In the genomic region with DNA sequence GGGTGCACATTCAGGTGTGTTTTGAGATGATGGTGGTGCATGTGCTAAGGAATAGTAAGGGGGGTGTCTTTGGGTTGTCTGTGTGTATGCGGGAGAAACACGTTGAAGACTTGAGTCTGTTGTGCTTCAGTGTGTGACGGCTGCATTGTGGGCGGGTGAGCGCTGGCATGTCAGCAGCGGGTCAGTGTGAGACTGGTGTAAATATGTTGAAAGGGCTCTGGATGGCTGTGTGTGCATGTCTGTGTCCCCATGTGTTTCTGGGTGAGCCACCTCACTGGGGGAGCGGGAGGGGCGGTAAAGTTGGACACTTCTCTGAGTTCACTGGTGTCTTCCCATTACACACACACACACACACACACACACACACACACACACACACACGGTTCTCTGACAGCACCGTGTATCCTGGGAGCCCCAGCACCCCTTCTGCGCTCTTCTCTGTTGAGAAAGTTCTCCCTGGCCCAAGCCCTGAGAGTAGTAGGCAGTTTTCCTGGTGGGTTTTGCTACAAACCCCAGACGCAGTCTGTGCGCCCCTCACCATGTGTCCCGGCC, we compare ENCODE assay signal across 8 mouse cellular contexts. TPM values are rescaled to one million over a fixed set of nuclear protein-coding genes. Genes with fewer than 3 reads are reported as not detected.
DNase-seq lines count a peak whose midpoint lies in the region; ATAC-seq and TF ChIP-seq lines count a peak whose summit lies in the region.

No protein-coding gene starts in this region.

- H3K9ac ChIP-seq in forebrain, embryonic 12.5 days = peak overlapping the region; percentile 82
- H3K9ac ChIP-seq in hindbrain, embryonic 14.5 days = peak overlapping the region; percentile 86
- peak overlapping the region; percentile 98 for H3K9ac ChIP-seq in liver, embryonic 14.5 days (replicated peaks)
- H3K9ac ChIP-seq in neural tube, embryonic 13.5 days = peak overlapping the region; percentile 93

- no peaks in the 10 kb centered on the region for H3K9me3 ChIP-seq in megakaryocyte, embryonic 14.5 days
- H3K9me3 ChIP-seq in forebrain, embryonic 12.5 days = no peaks in the 10 kb centered on the region
- H3K9me3 ChIP-seq in hindbrain, embryonic 14.5 days (ENCODE audit: control insufficient read depth, low read length) = no peaks in the 10 kb centered on the region
- no peaks in the 10 kb centered on the region for H3K9me3 ChIP-seq in liver, embryonic 14.5 days (ENCODE audit: control insufficient read depth, low read length)
- no peaks in the 10 kb centered on the region for H3K9me3 ChIP-seq in neural tube, embryonic 13.5 days

- DNase-seq in adrenal gland, postnatal 36 days = peak; percentile 31 to 46
- DNase-seq in hindbrain, embryonic 14.5 days (ENCODE audit: low spot score) = peak; percentile 42
- DNase-seq in liver, embryonic 14.5 days (ENCODE audit: low read depth in 3 of 3, low spot score in 3 of 3) = no peak
- no peak for DNase-seq in yolk sac, embryonic 10.5 days (ENCODE audit: low spot score)

- WGBS in forebrain, embryonic 12.5 days = 1% methylated on average over 14 of the region's 14 CpGs
- WGBS in hindbrain, embryonic 14.5 days = 0% methylated on average over 14 of the region's 14 CpGs
- WGBS in liver, embryonic 14.5 days (ENCODE audit: insufficient replicate concordance) = 2% methylated on average over 14 of the region's 14 CpGs
- WGBS in neural tube, embryonic 13.5 days = 2% methylated on average over 13 of the region's 14 CpGs

- no peak for ATAC-seq in megakaryocyte, adult 5-6 weeks (ENCODE audit: poor library complexity, severe bottlenecking)
- ATAC-seq in forebrain, embryonic 12.5 days (ENCODE audit: low FRiP score) = no peak
- no peak for ATAC-seq in hindbrain, embryonic 14.5 days (ENCODE audit: low FRiP score)
- ATAC-seq in liver, embryonic 14.5 days (ENCODE audit: insufficient read depth) = no peak
- no peak for ATAC-seq in neural tube, embryonic 13.5 days (ENCODE audit: low read depth)

- H3K4me1 ChIP-seq in megakaryocyte, embryonic 14.5 days = peaks cover 51% of the 10 kb centered on the region
- peaks cover 60% of the 10 kb centered on the region for H3K4me1 ChIP-seq in forebrain, embryonic 12.5 days
- H3K4me1 ChIP-seq in hindbrain, embryonic 14.5 days (replicated peaks; ENCODE audit: control insufficient read depth, insufficient read depth, low read length) = peaks cover 25% of the 10 kb centered on the region
- H3K4me1 ChIP-seq in liver, embryonic 14.5 days (replicated peaks; ENCODE audit: control insufficient read depth in 2 of 2, insufficient read depth in 2 of 2, low read length in 1 of 2) = peaks cover 44 to 45% of the 10 kb centered on the region in 2 experiments
- peaks cover 63% of the 10 kb centered on the region for H3K4me1 ChIP-seq in neural tube, embryonic 13.5 days (replicated peaks)

- no peaks in the 10 kb centered on the region for H3K27me3 ChIP-seq in megakaryocyte, embryonic 14.5 days (replicated peaks)
- H3K27me3 ChIP-seq in forebrain, embryonic 12.5 days = peaks cover 24% of the 10 kb centered on the region
- no peaks in the 10 kb centered on the region for H3K27me3 ChIP-seq in hindbrain, embryonic 14.5 days (ENCODE audit: control insufficient read depth, insufficient read depth, low read length)
- peaks cover 10% of the 10 kb centered on the region for H3K27me3 ChIP-seq in liver, embryonic 14.5 days (ENCODE audit: control insufficient read depth, insufficient read depth, low read length)
- no peaks in the 10 kb centered on the region for H3K27me3 ChIP-seq in neural tube, embryonic 13.5 days

- H3K4me2 ChIP-seq in forebrain, embryonic 12.5 days = peak overlapping the region; percentile 93
- H3K4me2 ChIP-seq in hindbrain, embryonic 14.5 days (replicated peaks) = peak overlapping the region; percentile 94
- H3K4me2 ChIP-seq in liver, embryonic 14.5 days (ENCODE audit: low read depth) = peak overlapping the region; percentile 99
- H3K4me2 ChIP-seq in neural tube, embryonic 13.5 days = peak overlapping the region; percentile 96

- peaks cover 53% of the 10 kb centered on the region for H3K36me3 ChIP-seq in megakaryocyte, embryonic 14.5 days (replicated peaks; ENCODE audit: low read length)
- no peaks in the 10 kb centered on the region for H3K36me3 ChIP-seq in forebrain, embryonic 12.5 days (replicated peaks)
- H3K36me3 ChIP-seq in hindbrain, embryonic 14.5 days (replicated peaks; ENCODE audit: control insufficient read depth, insufficient read depth) = no peaks in the 10 kb centered on the region
- no peaks in the 10 kb centered on the region; the same call in 1 of the 2 replicates for H3K36me3 ChIP-seq in liver, embryonic 14.5 days (replicated peaks; ENCODE audit: control insufficient read depth, insufficient read depth, low read depth)
- H3K36me3 ChIP-seq in neural tube, embryonic 13.5 days = peaks cover 2% of the 10 kb centered on the region; the same call in 1 of the 2 replicates

- peak overlapping the region; percentile 99 for H3K4me3 ChIP-seq in megakaryocyte, embryonic 14.5 days (replicated peaks)
- peak overlapping the region; percentile 58 for H3K4me3 ChIP-seq in forebrain, embryonic 12.5 days (replicated peaks)
- H3K4me3 ChIP-seq in hindbrain, embryonic 14.5 days (replicated peaks; ENCODE audit: low read length) = peak overlapping the region; percentile 63
- peak overlapping the region; percentile 89 to 92 for H3K4me3 ChIP-seq in liver, embryonic 14.5 days (ENCODE audit: insufficient read depth in 1 of 2, low read depth in 2 of 2, low read length in 2 of 2)
- peak overlapping the region; percentile 69 for H3K4me3 ChIP-seq in neural tube, embryonic 13.5 days

- H3K27ac ChIP-seq in forebrain, embryonic 12.5 days = peak overlapping the region; percentile 94
- H3K27ac ChIP-seq in hindbrain, embryonic 14.5 days = peak overlapping the region; percentile 76
- 0 out of 2 replicates have a peak overlapping the region, but pooled peaks have one; percentile 15 for H3K27ac ChIP-seq in liver, embryonic 14.5 days
- peak overlapping the region; percentile 97 for H3K27ac ChIP-seq in neural tube, embryonic 13.5 days (replicated peaks)

- TF ChIP-seq EP300 in liver, embryonic 14.5 days (IDR thresholded peaks at IDR 0.05; ENCODE audit: low read depth) = no peak

- no peak for TF ChIP-seq CTCF in liver, embryonic 14.5 days (IDR thresholded peaks at IDR 0.05; ENCODE audit: low read depth)

RNA-seq across cellular contexts. Expression of gene Bbc3, which starts 3.3 kb away (rescaled TPM):
- polyA plus RNA-seq in megakaryocyte, embryonic 14.5 days (2012; ENCODE audit: insufficient read depth, low replicate concordance) = 1,043 and 5,254 TPM in 2 replicates
- 1.5 and 3.3 TPM in 2 replicates for total RNA-seq in megakaryocyte, adult 5-6 weeks (2015)
- total RNA-seq in megakaryocyte, adult 5-6 weeks (2017) = 1.1 and 3.0 TPM in 2 replicates
- 1 to 10 TPM; 3.6 to 4.7 TPM for total RNA-seq in adrenal gland, postnatal 36 days (2021)
- 12.8 and 14.6 TPM in 2 replicates for polyA plus RNA-seq in forebrain, embryonic 12.5 days (2016; fragmentation: Nextera tagmentation; extraction: Ambion mirVana)
- 20.3 and 21.0 TPM in 2 replicates for polyA plus RNA-seq in hindbrain, embryonic 14.5 days (2014; fragmentation: Nextera tagmentation; extraction: Ambion mirVana)
- polyA plus RNA-seq in liver, embryonic 14.5 days (2012; rRNA removed) = 3.2 and 3.8 TPM in 2 replicates
- 2.0 and 3.3 TPM in 2 replicates for polyA plus RNA-seq in liver, embryonic 14.5 days (2014; fragmentation: Nextera tagmentation; extraction: Ambion mirVana)
- 22.4 and 22.8 TPM in 2 replicates for polyA plus RNA-seq in neural tube, embryonic 13.5 days (2015; fragmentation: Nextera tagmentation; extraction: Ambion mirVana)

RNA-seq across cellular contexts. Expression of gene Ccdc9, which starts 24.9 kb away (rescaled TPM):
- 27.8 and 101 TPM in 2 replicates for polyA plus RNA-seq in megakaryocyte, embryonic 14.5 days (2012; ENCODE audit: insufficient read depth, low replicate concordance)
- 26.0 and 30.3 TPM in 2 replicates for total RNA-seq in megakaryocyte, adult 5-6 weeks (2015)
- 117 and 121 TPM in 2 replicates for total RNA-seq in megakaryocyte, adult 5-6 weeks (2017)
- 10 to 100 TPM; 59.5 to 73.6 TPM for total RNA-seq in adrenal gland, postnatal 36 days (2021)
- 42.3 and 44.6 TPM in 2 replicates for polyA plus RNA-seq in forebrain, embryonic 12.5 days (2016; fragmentation: Nextera tagmentation; extraction: Ambion mirVana)
- 17.0 TPM in 2 replicates for polyA plus RNA-seq in hindbrain, embryonic 14.5 days (2014; fragmentation: Nextera tagmentation; extraction: Ambion mirVana)
- polyA plus RNA-seq in liver, embryonic 14.5 days (2012; rRNA removed) = 15.9 and 24.7 TPM in 2 replicates
- polyA plus RNA-seq in liver, embryonic 14.5 days (2014; fragmentation: Nextera tagmentation; extraction: Ambion mirVana) = 4.2 and 7.6 TPM in 2 replicates
- polyA plus RNA-seq in neural tube, embryonic 13.5 days (2015; fragmentation: Nextera tagmentation; extraction: Ambion mirVana) = 31.2 and 35.4 TPM in 2 replicates

RNA-seq across cellular contexts. Expression of gene Inafm1, which starts 38.1 kb away (rescaled TPM):
- 53.8 and 168 TPM in 2 replicates for polyA plus RNA-seq in megakaryocyte, embryonic 14.5 days (2012; ENCODE audit: insufficient read depth, low replicate concordance)
- total RNA-seq in megakaryocyte, adult 5-6 weeks (2015) = 7.3 and 8.7 TPM in 2 replicates
- total RNA-seq in megakaryocyte, adult 5-6 weeks (2017) = 3.7 and 5.4 TPM in 2 replicates
- total RNA-seq in adrenal gland, postnatal 36 days (2021) = 10 to 100 TPM; 17.1 to 22.6 TPM
- polyA plus RNA-seq in forebrain, embryonic 12.5 days (2016; fragmentation: Nextera tagmentation; extraction: Ambion mirVana) = 13.4 and 14.5 TPM in 2 replicates
- polyA plus RNA-seq in hindbrain, embryonic 14.5 days (2014; fragmentation: Nextera tagmentation; extraction: Ambion mirVana) = 51.3 and 51.6 TPM in 2 replicates
- 7.9 and 8.3 TPM in 2 replicates for polyA plus RNA-seq in liver, embryonic 14.5 days (2012; rRNA removed)
- polyA plus RNA-seq in liver, embryonic 14.5 days (2014; fragmentation: Nextera tagmentation; extraction: Ambion mirVana) = 3.5 and 4.0 TPM in 2 replicates
- polyA plus RNA-seq in neural tube, embryonic 13.5 days (2015; fragmentation: Nextera tagmentation; extraction: Ambion mirVana) = 30.0 and 39.3 TPM in 2 replicates

RNA-seq across cellular contexts. Expression of gene C5ar1, which starts 52.2 kb away (rescaled TPM):
- 2.0 and 6.6 TPM in 2 replicates for polyA plus RNA-seq in megakaryocyte, embryonic 14.5 days (2012; ENCODE audit: insufficient read depth, low replicate concordance)
- 49.8 TPM in 2 replicates for total RNA-seq in megakaryocyte, adult 5-6 weeks (2015)
- total RNA-seq in megakaryocyte, adult 5-6 weeks (2017) = 13.6 and 22.2 TPM in 2 replicates
- total RNA-seq in adrenal gland, postnatal 36 days (2021) = 1 to 10 TPM; 3.5 to 9.4 TPM
- 0.70 and 0.73 TPM in 2 replicates for polyA plus RNA-seq in forebrain, embryonic 12.5 days (2016; fragmentation: Nextera tagmentation; extraction: Ambion mirVana)
- polyA plus RNA-seq in hindbrain, embryonic 14.5 days (2014; fragmentation: Nextera tagmentation; extraction: Ambion mirVana) = 2.1 and 2.8 TPM in 2 replicates
- polyA plus RNA-seq in liver, embryonic 14.5 days (2012; rRNA removed) = 0.95 and 1.1 TPM in 2 replicates
- 1.1 and 1.9 TPM in 2 replicates for polyA plus RNA-seq in liver, embryonic 14.5 days (2014; fragmentation: Nextera tagmentation; extraction: Ambion mirVana)
- polyA plus RNA-seq in neural tube, embryonic 13.5 days (2015; fragmentation: Nextera tagmentation; extraction: Ambion mirVana) = 2.3 and 2.8 TPM in 2 replicates

Comparison
In these comparisons a context has a peak if more than half of its experiments do, and no peak if none do; other contexts are left out.
1. DNase-seq: peak in adrenal gland, postnatal 36 days (2 of 2) and hindbrain, embryonic 14.5 days (single experiment); none in liver, embryonic 14.5 days (0 of 3) and yolk sac, embryonic 10.5 days (single experiment).
2. H3K27ac ChIP-seq: peak in every context shown above with its lines; median percentile 97 in neural tube, embryonic 13.5 days; 94 in forebrain, embryonic 12.5 days; 76 in hindbrain, embryonic 14.5 days; 15 in liver, embryonic 14.5 days.
3. RNA of gene Bbc3, which starts 3.3 kb away (polyA plus RNA-seq): 1,043 to 5,254 TPM in megakaryocyte, embryonic 14.5 days; 22.4 to 22.8 TPM in neural tube, embryonic 13.5 days, 20.3 to 21.0 TPM in hindbrain, embryonic 14.5 days, 12.8 to 14.6 TPM in forebrain, embryonic 12.5 days and 2.0 to 3.8 TPM in liver, embryonic 14.5 days; every median in the first group is over 10 times any median in the second.
4. Peak in every context shown above with its lines, with median percentiles within 50 percentile points of each other: H3K4me3 ChIP-seq, H3K4me2 ChIP-seq and H3K9ac ChIP-seq.